Mouse (Mus musculus) liver, postnatal 0 days (tissue): ENCODE measurements around the gene Kxd1. TPM values are rescaled to one million over a fixed set of nuclear protein-coding genes. Genes with fewer than 3 reads are reported as not detected.

Experiments used
- ATAC-seq: fragments of 200-750 bp; cut with Nextera tagmentation; 2 replicates; pipeline ENCODE4 v1.8.0; 2017; ENCODE audit warnings: mild to moderate bottlenecking, moderate library complexity
- DNase-seq: peaks from one replicate; pipeline ENCODE4 v3.0.0-alpha.2; 2016
- H3K27ac ChIP-seq: fragments of 300-500 bp; sonication (generic); 2 replicates; pipeline ENCODE4 v1.5.1; 2014; ENCODE audit warnings: antibody characterized with exemption, moderate library complexity, mild to moderate bottlenecking, low read depth
- H3K27me3 ChIP-seq: fragments of 300-500 bp; sonication (generic); 2 replicates; pipeline ENCODE4 v1.6.1; 2014; ENCODE audit warnings: low read length, control low read depth, mixed read lengths; ENCODE audit not compliant: insufficient read depth
- H3K36me3 ChIP-seq: fragments of 300-500 bp; sonication (generic); replicated peaks from 2 replicates; pipeline ENCODE4 v1.6.1; 2014; ENCODE audit warnings: mild to moderate bottlenecking, control low read depth, low read length, moderate library complexity, mixed read lengths; ENCODE audit not compliant: insufficient read depth
- H3K4me1 ChIP-seq: fragments of 300-500 bp; sonication (generic); 2 replicates; pipeline ENCODE4 v1.6.1; 2014; ENCODE audit warnings: antibody characterized with exemption, mild to moderate bottlenecking, control low read depth; ENCODE audit not compliant: insufficient read depth
- H3K4me2 ChIP-seq: fragments of 300-500 bp; sonication (generic); 2 replicates; pipeline ENCODE4 v1.6.1; 2014; ENCODE audit warnings: low read depth, mild to moderate bottlenecking, low read length, moderate library complexity, mixed read lengths
- H3K4me3 ChIP-seq: fragments of 300-500 bp; sonication (generic); 2 replicates; pipeline ENCODE4 v1.5.1; 2014; ENCODE audit warnings: low read depth, low read length
- H3K9ac ChIP-seq: fragments of 300-500 bp; sonication (generic); replicated peaks from 2 replicates; pipeline ENCODE4 v1.6.1; 2014; ENCODE audit warnings: mild to moderate bottlenecking, moderate library complexity
- H3K9me3 ChIP-seq: fragments of 300-500 bp; sonication (generic); 2 replicates; pipeline ENCODE4 v1.6.1; 2016; ENCODE audit warnings: mild to moderate bottlenecking, control low read depth, low read length, mixed read lengths
- CTCF ChIP-seq: sonication (generic); IDR thresholded peaks from 2 replicates; pipeline ENCODE4 v1.5.1; 2016; ENCODE audit warnings: antibody characterized with exemption, low read depth
- EP300 ChIP-seq: IDR thresholded peaks from 2 replicates; pipeline ENCODE4 v1.6.1; 2016; ENCODE audit warnings: antibody characterized with exemption, low read depth, mild to moderate bottlenecking
- WGBS: fragments of 180-500 bp; shearing (Covaris S2); extraction: QIAGEN DNeasy Blood & Tissue Kit; methylation state at CpG from one replicate; pipeline ENCODE4 v1.1.7; 2014; ENCODE audit not compliant: insufficient replicate concordance; 5-methylcytosine and 5-hydroxymethylcytosine counted together
- polyA plus RNA-seq: library from polyadenylated mRNA; unstranded; fragments of >200 nt; fragmentation: Nextera tagmentation; extraction: Ambion mirVana; gene quantifications from 2 replicates; pipeline ENCODE4 v1.2.1, GENCODE M21; 2015

Kxd1 gene
- polyA plus RNA-seq, 1 experiment from 2014 or later: 43.1 TPM

GRCm38 (mm10) chr8:70535701-70536100, 7.9 kb upstream of the Kxd1 start:
- H3K4me1 ChIP-seq: peaks cover 11% of the 10 kb centered on the region
- H3K4me2 ChIP-seq: no peak overlapping the region
- no peaks in the 10 kb centered on the region for H3K27me3 ChIP-seq
- H3K27ac ChIP-seq: no peak overlapping the region
- no peak overlapping the region for H3K4me3 ChIP-seq
- DNase-seq (no peak), ATAC-seq (no peak)
- peaks cover 56% of the 10 kb centered on the region for H3K36me3 ChIP-seq
- WGBS: 82% methylated on average over 2 of the region's 2 CpGs
- no peaks in the 10 kb centered on the region for H3K9me3 ChIP-seq
- H3K9ac ChIP-seq: no peak overlapping the region
- no peak for TF ChIP-seq EP300
- no peak for TF ChIP-seq CTCF

DNA sequence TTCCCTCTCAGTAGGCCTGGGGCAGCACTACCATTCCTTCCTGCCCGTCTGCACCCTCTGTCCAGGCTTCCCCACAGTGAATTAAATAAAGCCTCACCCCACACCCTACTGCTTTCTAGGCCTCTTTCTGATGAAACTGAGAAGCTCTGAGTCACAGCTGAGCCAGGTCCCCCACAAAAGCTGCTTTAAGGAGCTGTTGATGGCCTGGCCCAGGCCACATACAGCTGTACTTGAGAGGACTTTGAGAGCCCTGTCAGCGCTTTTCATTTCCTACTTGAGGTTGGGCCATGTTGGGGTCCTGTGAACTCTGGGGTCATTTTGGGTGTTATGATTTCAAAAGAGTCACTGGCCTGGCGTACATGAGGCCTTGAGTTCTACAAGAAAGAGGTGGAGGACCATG, 7.5 kb upstream of the Kxd1 start:
- Histone ChIP-seq H3K9me3 (no peaks in the 10 kb centered on the region), H3K9ac (no peak overlapping the region), H3K4me3 (no peak overlapping the region), H3K36me3 (peaks cover 59% of the 10 kb centered on the region), H3K4me2 (no peak overlapping the region), H3K27ac (no peak overlapping the region), H3K4me1 (peaks cover 8% of the 10 kb centered on the region), H3K27me3 (no peaks in the 10 kb centered on the region)
- DNase-seq: no peak
- 93% methylated on average over 3 of the region's 3 CpGs for WGBS
- TF ChIP-seq EP300 (no peak), CTCF (no peak)
- ATAC-seq: no peak

DNA sequence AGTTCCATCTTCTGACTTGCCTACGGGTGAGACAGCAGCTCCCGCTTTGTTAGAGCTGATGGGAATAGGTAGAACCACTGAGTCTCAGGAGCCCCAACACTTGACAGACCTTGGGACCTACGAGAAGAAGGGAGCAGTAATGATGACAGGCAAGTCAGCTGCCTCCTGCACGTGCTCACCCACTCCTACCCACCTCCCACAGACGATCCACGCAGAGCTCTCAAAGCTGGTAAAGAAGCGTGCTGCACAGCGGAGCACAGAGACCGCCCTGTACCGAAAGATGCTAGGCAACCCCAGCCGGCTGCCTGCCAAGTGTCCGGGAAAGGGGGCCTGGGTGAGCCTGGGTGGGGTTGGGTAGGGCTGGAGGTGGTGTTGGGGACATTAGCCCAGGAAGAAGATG, 6.5 kb upstream of the Kxd1 start:
- Histone ChIP-seq H3K4me1 (peaks cover 17% of the 10 kb centered on the region), H3K9ac (no peak overlapping the region), H3K9me3 (no peaks in the 10 kb centered on the region), H3K4me2 (no peak overlapping the region), H3K36me3 (peaks cover 59% of the 10 kb centered on the region), H3K27ac (no peak overlapping the region), H3K4me3 (no peak overlapping the region), H3K27me3 (no peaks in the 10 kb centered on the region)
- TF ChIP-seq CTCF: no peak
- ATAC-seq (no peak), DNase-seq (no peak)
- 90% methylated on average over 12 of the region's 12 CpGs for WGBS

GRCm38 (mm10) chr8:70530314-70530713, 2.6 kb upstream of the Kxd1 start:
- TF ChIP-seq CTCF (peak; percentile 27; the same call in 1 of the 2 replicates), EP300 (no peak)
- H3K27me3 ChIP-seq: no peaks in the 10 kb centered on the region
- 87% methylated on average over 2 of the region's 2 CpGs for WGBS
- H3K4me2 ChIP-seq: 0 out of 2 replicates have a peak overlapping the region, but pooled peaks have one; percentile 64
- H3K4me3 ChIP-seq: no peak overlapping the region
- DNase-seq: no peak
- peak overlapping the region; percentile 86 for H3K27ac ChIP-seq
- peaks cover 30% of the 10 kb centered on the region for H3K4me1 ChIP-seq
- H3K36me3 ChIP-seq: peaks cover 41% of the 10 kb centered on the region
- no peak overlapping the region for H3K9ac ChIP-seq
- no peaks in the 10 kb centered on the region for H3K9me3 ChIP-seq
- no peak for ATAC-seq

- Histone ChIP-seq H3K4me3 (peak overlapping the region; percentile 90), H3K9ac (peak overlapping the region; percentile 55), H3K27me3 (no peaks in the 10 kb centered on the region), H3K4me2 (peak overlapping the region; percentile 64; the same call in 1 of the 2 replicates), H3K36me3 (peaks cover 38% of the 10 kb centered on the region), H3K9me3 (no peaks in the 10 kb centered on the region), H3K27ac (peak overlapping the region; percentile 86), H3K4me1 (peaks cover 30% of the 10 kb centered on the region)
- ATAC-seq (peak; percentile 55), DNase-seq (no peak)
- WGBS: 64% methylated on average over 3 of the region's 3 CpGs
- TF ChIP-seq EP300 (no peak), CTCF (no peak)
Observed at GRCm38 (mm10) chr8:70529741-70530161, 2.0 kb upstream of the Kxd1 start.

DNA sequence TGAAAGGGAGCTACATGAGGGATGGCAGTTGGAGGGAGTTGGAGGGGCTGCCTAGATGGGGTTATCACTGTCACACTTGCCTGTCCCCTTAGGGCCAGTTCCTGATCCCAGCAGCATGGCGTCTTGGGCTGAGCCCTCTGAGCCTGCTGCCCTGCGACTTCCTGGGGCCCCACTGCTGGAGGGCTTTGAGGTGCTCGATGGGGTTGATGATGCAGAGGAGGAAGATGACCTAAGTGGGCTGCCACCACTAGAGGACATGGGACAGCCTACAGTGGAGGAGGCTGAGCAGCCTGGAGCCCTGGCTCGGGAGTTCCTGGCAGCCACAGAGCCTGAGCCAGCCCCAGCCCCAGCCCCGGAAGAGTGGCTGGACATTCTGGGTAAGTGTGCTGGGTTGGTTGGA, 1.5 kb upstream of the Kxd1 start:
- Histone ChIP-seq H3K36me3 (peaks cover 34% of the 10 kb centered on the region), H3K4me1 (peaks cover 30% of the 10 kb centered on the region), H3K27ac (peak overlapping the region; percentile 86), H3K4me2 (peak overlapping the region; percentile 64), H3K27me3 (no peaks in the 10 kb centered on the region), H3K9ac (peak overlapping the region; percentile 55), H3K9me3 (no peaks in the 10 kb centered on the region), H3K4me3 (peak overlapping the region; percentile 90)
- ATAC-seq: peak; percentile 4
- no peak for DNase-seq
- TF ChIP-seq CTCF: no peak
- no peak for TF ChIP-seq EP300
- WGBS: 38% methylated on average over 5 of the region's 5 CpGs

DNA sequence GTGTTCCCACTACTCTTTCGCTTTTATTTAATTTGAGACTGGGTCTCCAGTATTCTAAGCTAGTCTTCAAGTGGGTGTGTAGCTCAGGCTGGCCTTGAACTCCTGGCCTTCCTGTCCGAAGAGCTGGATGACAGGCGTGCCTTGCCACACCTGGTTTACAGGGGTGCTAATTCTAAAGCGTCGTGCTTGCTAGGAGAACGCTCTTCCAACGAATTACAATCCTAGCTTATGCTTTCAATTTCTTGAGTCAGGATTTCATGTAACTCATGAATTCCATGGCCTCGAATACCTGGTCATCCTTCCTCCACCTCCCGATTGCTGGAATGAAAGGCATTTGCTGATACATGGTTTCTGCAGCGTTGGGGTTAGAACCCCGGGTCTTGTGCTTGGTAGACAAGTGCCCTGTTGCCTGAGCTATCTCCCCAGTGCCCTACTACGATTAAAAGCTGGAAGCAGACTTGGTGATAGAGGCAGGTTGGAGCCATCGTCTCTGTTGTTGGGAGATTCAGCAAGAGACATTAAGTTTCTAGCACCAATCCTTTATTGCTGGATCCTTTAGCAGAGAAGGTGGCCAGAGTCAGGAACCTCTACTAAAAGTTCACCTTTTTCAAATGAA, 534 bp upstream of the Kxd1 start:
- H3K27me3 ChIP-seq: no peaks in the 10 kb centered on the region
- H3K9ac ChIP-seq: peak overlapping the region; percentile 99
- no peak for ATAC-seq
- H3K27ac ChIP-seq: peak overlapping the region; percentile 97
- no peaks in the 10 kb centered on the region for H3K9me3 ChIP-seq
- DNase-seq: no peak
- peaks cover 36% of the 10 kb centered on the region for H3K4me1 ChIP-seq
- H3K36me3 ChIP-seq: peaks cover 25% of the 10 kb centered on the region
- peak overlapping the region; percentile 64 for H3K4me2 ChIP-seq
- 11% methylated on average over 13 of the region's 13 CpGs for WGBS
- H3K4me3 ChIP-seq: peak overlapping the region; percentile 90
- TF ChIP-seq CTCF: no peak
- TF ChIP-seq EP300: no peak
